Mouse (Mus musculus) neural tube, embryonic 13.5 days (tissue): ENCODE results near the gene Gpc6. TPM values are rescaled to one million over a fixed set of nuclear protein-coding genes. Genes with fewer than 3 reads are reported as not detected.
A peak's percentile ranks its signal among the peaks of the same experiment; 100 is the strongest.

Experiments
- ATAC-seq: fragments of 200-750 bp; cut with Nextera tagmentation; 2 replicates; pipeline ENCODE4 v1.8.0; 2017; ENCODE audit warnings: low read depth, mild to moderate bottlenecking, moderate TSS enrichment, moderate library complexity
- H3K27ac ChIP-seq: fragments of 300-500 bp; sonication (generic); replicated peaks from 2 replicates; pipeline ENCODE4 v1.5.1; 2015; ENCODE audit warnings: moderate library complexity, mild to moderate bottlenecking, inconsistent platforms
- H3K27me3 ChIP-seq: fragments of 300-500 bp; sonication (generic); 2 replicates; pipeline ENCODE4 v1.6.1; 2015; ENCODE audit warnings: mild to moderate bottlenecking, inconsistent platforms
- H3K36me3 ChIP-seq: fragments of 300-500 bp; sonication (generic); 2 replicates; pipeline ENCODE4 v1.6.1; 2015; ENCODE audit warnings: mild to moderate bottlenecking, inconsistent platforms
- H3K4me1 ChIP-seq: fragments of 300-500 bp; sonication (generic); replicated peaks from 2 replicates; pipeline ENCODE4 v1.6.1; 2015; ENCODE audit warnings: inconsistent platforms
- H3K4me2 ChIP-seq: fragments of 300-500 bp; sonication (generic); 2 replicates; pipeline ENCODE4 v1.6.1; 2015; ENCODE audit warnings: inconsistent platforms, mild to moderate bottlenecking, moderate library complexity
- H3K4me3 ChIP-seq: fragments of 300-500 bp; sonication (generic); 2 replicates; pipeline ENCODE4 v1.5.1; 2015; ENCODE audit warnings: mild to moderate bottlenecking, inconsistent platforms
- H3K9ac ChIP-seq: fragments of 300-500 bp; sonication (generic); 2 replicates; pipeline ENCODE4 v1.6.1; 2015; ENCODE audit warnings: moderate library complexity, mild to moderate bottlenecking, inconsistent platforms
- H3K9me3 ChIP-seq: fragments of 300-500 bp; sonication (generic); 2 replicates; pipeline ENCODE4 v1.6.1; 2016; ENCODE audit warnings: inconsistent platforms
- WGBS: fragments of 180-500 bp; shearing (Covaris S2); methylation state at CpG from one replicate; pipeline ENCODE4 v1.1.7; 2015; 5-methylcytosine and 5-hydroxymethylcytosine counted together
- polyA plus RNA-seq: library from polyadenylated mRNA; unstranded; fragments of >200 nt; fragmentation: Nextera tagmentation; extraction: Ambion mirVana; gene quantifications from 2 replicates; pipeline ENCODE4 v1.2.1, GENCODE M21; 2015

Gene Gpc6
- polyA plus RNA-seq, result 20.1 and 22.1 TPM in 2 replicates

- Histone ChIP-seq H3K36me3 (no peaks in the 10 kb centered on the region), H3K27me3 (peaks cover 3% of the 10 kb centered on the region; the same call in 1 of the 2 replicates), H3K4me2 (peak within 1 kb of the TSS; percentile 96), H3K27ac (peak within 1 kb of the TSS; percentile 92), H3K9ac (peak within 1 kb of the TSS; percentile 89), H3K4me3 (peak within 1 kb of the TSS; percentile 89), H3K9me3 (no peaks in the 10 kb centered on the region), H3K4me1 (peaks cover 28% of the 10 kb centered on the region)
- peak; percentile 76 for ATAC-seq
- under 1% methylated on average over 38 of the region's 38 CpGs for WGBS
Observed at GRCm38 (mm10) chr14:116924876-116925601, at the start of gene Gpc6. Gene Gpc6 (plus strand): TSS chr14:116925315.

GRCm38 (mm10) chr14:116882480-116883044 is 42.6 kb upstream of the Gpc6 start:
- no peak overlapping the region for H3K9ac ChIP-seq
- no peak overlapping the region for H3K4me3 ChIP-seq
- WGBS, result 37% methylated on average over 7 of the region's 7 CpGs
- 0 out of 2 replicates have a peak, but pooled peaks cover 4% of the 10 kb centered on the region for H3K4me1 ChIP-seq
- no peaks in the 10 kb centered on the region for H3K27me3 ChIP-seq
- peak overlapping the region; percentile 2; the same call in 1 of the 2 replicates for H3K4me2 ChIP-seq
- no peak for ATAC-seq
- H3K36me3 ChIP-seq, result no peaks in the 10 kb centered on the region
- H3K9me3 ChIP-seq, result no peaks in the 10 kb centered on the region
- no peak overlapping the region for H3K27ac ChIP-seq

GRCm38 (mm10) chr14:116894316-116894715 is 30.8 kb upstream of the Gpc6 start:
- Histone ChIP-seq H3K9me3 (no peaks in the 10 kb centered on the region), H3K9ac (no peak overlapping the region), H3K27me3 (no peaks in the 10 kb centered on the region), H3K36me3 (no peaks in the 10 kb centered on the region), H3K4me2 (no peak overlapping the region), H3K4me1 (no peaks in the 10 kb centered on the region), H3K4me3 (no peak overlapping the region), H3K27ac (no peak overlapping the region)
- WGBS, result 5% methylated on average over 3 of the region's 3 CpGs
- ATAC-seq, result no peak

GRCm38 (mm10) chr14:116897971-116898370 is 27.1 kb upstream of the Gpc6 start:
- Histone ChIP-seq H3K36me3 (no peaks in the 10 kb centered on the region), H3K9ac (no peak overlapping the region), H3K4me3 (no peak overlapping the region), H3K4me2 (no peak overlapping the region), H3K4me1 (no peaks in the 10 kb centered on the region), H3K27me3 (no peaks in the 10 kb centered on the region), H3K9me3 (no peaks in the 10 kb centered on the region), H3K27ac (no peak overlapping the region)
- ATAC-seq, result no peak
- 30% methylated on average over 1 of the region's 1 CpGs for WGBS

- no peak for ATAC-seq
- H3K27me3 ChIP-seq, result no peaks in the 10 kb centered on the region
- H3K9ac ChIP-seq, result no peak overlapping the region
- no peak overlapping the region for H3K4me2 ChIP-seq
- WGBS, result 70% methylated on average over 1 of the region's 1 CpGs
- no peak overlapping the region for H3K4me3 ChIP-seq
- no peaks in the 10 kb centered on the region; the same call in 1 of the 2 replicates for H3K9me3 ChIP-seq
- H3K36me3 ChIP-seq, result no peaks in the 10 kb centered on the region
- no peaks in the 10 kb centered on the region for H3K4me1 ChIP-seq
- H3K27ac ChIP-seq, result no peak overlapping the region
Observed at GRCm38 (mm10) chr14:116911768-116912167, 13.3 kb upstream of the Gpc6 start.

- Histone ChIP-seq H3K27me3 (no peaks in the 10 kb centered on the region), H3K4me2 (no peak overlapping the region), H3K9ac (no peak overlapping the region), H3K27ac (no peak overlapping the region), H3K36me3 (no peaks in the 10 kb centered on the region), H3K4me1 (no peaks in the 10 kb centered on the region), H3K4me3 (no peak overlapping the region), H3K9me3 (no peaks in the 10 kb centered on the region)
- 65% methylated on average over 6 of the region's 6 CpGs for WGBS
- ATAC-seq, result no peak
Observed at GRCm38 (mm10) chr14:116916874-116917273, 8.2 kb upstream of the Gpc6 start.

GRCm38 (mm10) chr14:116924266-116924665 is 849 bp upstream of the Gpc6 start:
- Histone ChIP-seq H3K36me3 (no peaks in the 10 kb centered on the region), H3K4me1 (peaks cover 27% of the 10 kb centered on the region), H3K9ac (no peak overlapping the region), H3K4me3 (peak overlapping the region; percentile 89; the same call in 1 of the 2 replicates), H3K27me3 (peaks cover 3% of the 10 kb centered on the region; the same call in 1 of the 2 replicates), H3K4me2 (peak overlapping the region; percentile 96), H3K27ac (no peak overlapping the region), H3K9me3 (no peaks in the 10 kb centered on the region)
- ATAC-seq, result no peak
- WGBS, result 42% methylated on average over 2 of the region's 2 CpGs

- H3K4me1 ChIP-seq, result peaks cover 28% of the 10 kb centered on the region
- H3K36me3 ChIP-seq, result no peaks in the 10 kb centered on the region
- peak overlapping the region; percentile 96 for H3K4me2 ChIP-seq
- no peaks in the 10 kb centered on the region for H3K9me3 ChIP-seq
- peak overlapping the region; percentile 92 for H3K27ac ChIP-seq
- peak overlapping the region; percentile 89 for H3K9ac ChIP-seq
- ATAC-seq, result peak; percentile 42
- peak overlapping the region; percentile 89 for H3K4me3 ChIP-seq
- H3K27me3 ChIP-seq, result peaks cover 3% of the 10 kb centered on the region; the same call in 1 of the 2 replicates
- WGBS, result under 1% methylated on average over 58 of the region's 58 CpGs
Observed at GRCm38 (mm10) chr14:116925691-116926403, 732 bp downstream of the Gpc6 start.

GRCm38 (mm10) chr14:116926404-116927171 is 1.5 kb downstream of the Gpc6 start:
- H3K27ac ChIP-seq, result peak overlapping the region; percentile 92
- under 1% methylated on average over 52 of the region's 52 CpGs for whole genome bisulfite sequencing
- ATAC-seq, result peak; percentile 88
- peak overlapping the region; percentile 89 for H3K9ac ChIP-seq
- peaks cover 28% of the 10 kb centered on the region for H3K4me1 ChIP-seq
- H3K27me3 ChIP-seq, result peaks cover 3% of the 10 kb centered on the region; the same call in 1 of the 2 replicates
- H3K4me2 ChIP-seq, result peak overlapping the region; percentile 96
- H3K9me3 ChIP-seq, result no peaks in the 10 kb centered on the region
- H3K4me3 ChIP-seq, result peak overlapping the region; percentile 89
- H3K36me3 ChIP-seq, result no peaks in the 10 kb centered on the region

GRCm38 (mm10) chr14:116927341-116928315 is 2.5 kb downstream of the Gpc6 start:
- Histone ChIP-seq H3K9ac (peak overlapping the region; percentile 89), H3K4me2 (peak overlapping the region; percentile 96), H3K9me3 (no peaks in the 10 kb centered on the region), H3K27ac (peak overlapping the region; percentile 92), H3K27me3 (peaks cover 3% of the 10 kb centered on the region; the same call in 1 of the 2 replicates), H3K4me3 (peak overlapping the region; percentile 89), H3K4me1 (peaks cover 28% of the 10 kb centered on the region), H3K36me3 (no peaks in the 10 kb centered on the region)
- ATAC-seq, result no peak
- under 1% methylated on average over 21 of the region's 21 CpGs for WGBS
